Mouse (Mus musculus): Measurements from ENCODE around the gene Stc2. TPM values are rescaled to one million over a fixed set of nuclear protein-coding genes. Genes with fewer than 3 reads are reported as not detected.

Stc2 gene
- polyA plus RNA-seq, 1 experiment from 2014 or later: 0.71 TPM

DNA sequence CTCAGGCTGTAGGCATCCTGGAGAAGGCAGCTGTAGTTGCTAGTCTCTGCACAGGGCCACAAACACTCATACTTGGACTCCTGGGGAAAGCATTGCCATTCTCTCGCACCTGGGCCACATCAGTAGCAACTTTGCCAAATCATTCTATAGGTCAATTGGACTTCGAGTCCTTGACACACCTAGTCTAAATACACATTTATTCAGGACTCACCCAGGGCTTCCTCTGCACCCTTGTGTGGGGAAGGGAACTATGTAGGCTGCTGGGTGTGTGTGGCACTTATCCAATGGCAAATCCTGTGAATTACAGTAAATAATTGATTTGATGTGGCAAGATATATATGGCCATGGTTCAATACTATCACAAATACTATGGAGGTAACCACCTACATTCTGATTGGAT lies 14.1 kb upstream of the Stc2 start:
- 87% methylated on average over 2 of the region's 2 CpGs for WGBS
- no peak overlapping the region for H3K9ac ChIP-seq (replicated peaks)
- ATAC-seq: no peak

DNA sequence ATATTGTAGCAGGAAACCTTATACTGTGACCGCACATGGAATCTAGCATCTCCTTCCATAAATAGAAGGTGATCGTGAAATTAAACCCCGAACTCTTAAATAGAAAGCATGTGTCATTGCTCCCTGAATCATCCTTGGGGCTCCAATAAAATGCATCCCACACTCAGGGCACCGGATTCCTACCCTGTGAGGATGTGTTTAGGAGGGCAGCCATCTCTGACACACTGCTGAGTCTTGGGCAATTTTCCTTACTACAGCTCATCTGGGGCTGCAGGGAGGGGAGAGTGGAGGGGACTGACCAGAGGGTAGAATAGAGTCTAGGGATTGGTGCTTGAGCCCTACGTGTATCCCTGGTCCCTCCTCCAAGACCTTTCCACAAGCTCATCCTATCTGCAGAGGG lies 12.3 kb upstream of the Stc2 start:
- Histone ChIP-seq H3K27ac (no peak overlapping the region), H3K4me2 (replicated peaks) (no peak overlapping the region), H3K4me3 (replicated peaks) (no peak overlapping the region), H3K9me3 (no peaks in the 10 kb centered on the region), H3K27me3 (no peaks in the 10 kb centered on the region), H3K4me1 (replicated peaks) (no peaks in the 10 kb centered on the region), H3K36me3 (no peaks in the 10 kb centered on the region), H3K9ac (replicated peaks) (no peak overlapping the region)
- WGBS: 76% methylated on average over 5 of the region's 5 CpGs
- ATAC-seq: no peak

More for the DNA sequence above, 14.1 kb upstream of the Stc2 start:
- H3K4me3 ChIP-seq (replicated peaks): no peak overlapping the region
- H3K4me2 ChIP-seq (replicated peaks): no peak overlapping the region
- no peaks in the 10 kb centered on the region for H3K27me3 ChIP-seq
- H3K36me3 ChIP-seq: no peaks in the 10 kb centered on the region
- H3K9me3 ChIP-seq: no peaks in the 10 kb centered on the region
- no peak overlapping the region for H3K27ac ChIP-seq
- H3K4me1 ChIP-seq (replicated peaks): no peaks in the 10 kb centered on the region

DNA sequence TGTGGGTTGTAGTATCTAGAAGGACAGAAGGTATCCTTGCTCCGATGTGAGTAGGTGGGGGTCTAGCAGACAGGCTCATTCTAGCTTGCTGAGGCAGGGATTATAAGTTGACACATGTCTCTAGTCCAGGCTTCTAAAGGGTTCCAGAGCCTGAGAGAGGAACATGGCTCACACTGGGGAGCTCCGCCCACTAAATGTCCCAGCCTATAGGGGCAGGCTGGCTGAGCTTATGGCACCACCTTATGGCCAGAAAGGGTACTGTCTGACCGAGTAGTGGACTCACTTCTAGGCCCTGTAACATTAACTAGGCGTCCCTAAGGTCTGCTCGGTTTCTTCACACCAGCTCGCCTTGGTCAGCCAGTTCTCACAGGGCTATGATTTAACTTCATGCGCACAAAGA lies 3.6 kb upstream of the Stc2 start:
- Histone ChIP-seq H3K36me3 (no peaks in the 10 kb centered on the region), H3K4me2 (replicated peaks) (no peak overlapping the region), H3K4me3 (replicated peaks) (no peak overlapping the region), H3K27me3 (peaks cover 36% of the 10 kb centered on the region), H3K27ac (no peak overlapping the region), H3K9me3 (no peaks in the 10 kb centered on the region), H3K4me1 (replicated peaks) (peaks cover 22% of the 10 kb centered on the region), H3K9ac (replicated peaks) (no peak overlapping the region)
- no peak for ATAC-seq
- 64% methylated on average over 7 of the region's 7 CpGs for WGBS

DNA sequence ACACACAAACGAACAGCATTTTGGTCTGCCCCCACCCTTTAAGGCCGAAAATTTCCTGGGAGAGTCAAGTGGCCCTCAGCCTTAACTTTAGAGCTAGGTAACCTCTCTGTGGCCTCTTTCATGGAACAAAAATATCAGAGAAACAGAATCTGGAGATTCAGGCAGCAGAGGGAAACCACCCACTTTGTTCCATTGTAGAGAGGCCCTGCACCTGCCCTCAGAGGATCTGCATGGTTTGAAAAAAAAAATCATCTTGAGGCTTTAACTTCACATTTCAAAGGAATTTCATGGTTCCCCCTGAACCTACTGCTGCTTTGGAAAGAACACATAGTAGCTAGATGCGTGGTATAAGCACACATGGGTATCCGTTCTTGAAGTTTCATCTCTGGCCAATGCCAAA lies 2.3 kb upstream of the Stc2 start:
- H3K4me1 ChIP-seq (replicated peaks): peaks cover 27% of the 10 kb centered on the region
- no peak overlapping the region for H3K27ac ChIP-seq
- H3K4me3 ChIP-seq (replicated peaks): no peak overlapping the region
- no peaks in the 10 kb centered on the region for H3K36me3 ChIP-seq
- peaks cover 41% of the 10 kb centered on the region for H3K27me3 ChIP-seq
- H3K9ac ChIP-seq (replicated peaks): no peak overlapping the region
- 79% methylated on average over 4 of the region's 4 CpGs for WGBS
- no peak overlapping the region for H3K4me2 ChIP-seq (replicated peaks)
- H3K9me3 ChIP-seq: no peaks in the 10 kb centered on the region
- ATAC-seq: no peak

DNA sequence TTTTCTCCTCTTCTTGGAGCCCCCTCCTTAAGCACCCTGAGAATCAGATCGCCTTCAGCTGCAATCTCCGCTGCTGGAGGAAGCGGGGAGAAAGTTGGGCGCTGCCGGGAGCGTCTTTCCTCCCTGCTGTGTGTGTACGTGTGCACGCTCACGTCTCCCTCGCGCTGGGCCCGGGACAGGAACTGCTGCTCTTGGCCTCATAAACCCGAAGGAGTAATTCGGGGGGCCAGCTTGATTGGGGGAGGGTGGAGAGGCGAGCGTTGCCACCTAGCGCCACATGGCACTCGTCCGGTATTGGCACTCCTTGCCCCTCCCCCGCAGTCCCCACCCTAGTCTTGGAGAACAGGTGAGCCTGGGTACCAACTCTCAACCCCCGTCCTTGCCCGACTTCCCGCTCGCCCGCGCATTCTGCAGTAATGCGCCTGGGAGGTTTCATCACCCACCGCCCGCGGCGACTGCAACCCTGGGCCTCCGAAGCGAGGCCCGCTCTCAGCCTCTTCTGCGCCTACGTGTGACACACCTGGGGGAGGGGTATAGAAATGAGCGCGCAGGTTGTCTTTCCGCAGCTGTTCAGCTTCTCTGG lies 1.5 kb upstream of the Stc2 start:
- no peaks in the 10 kb centered on the region for H3K36me3 ChIP-seq
- peak overlapping the region; percentile 99 for H3K4me2 ChIP-seq (replicated peaks)
- peak overlapping the region; percentile 64 for H3K4me3 ChIP-seq (replicated peaks)
- peaks cover 41% of the 10 kb centered on the region for H3K27me3 ChIP-seq
- 0 out of 2 replicates have a peak overlapping the region, but pooled peaks have one; percentile 8 for H3K9ac ChIP-seq (replicated peaks)
- no peaks in the 10 kb centered on the region for H3K9me3 ChIP-seq
- 3% methylated on average over 39 of the region's 39 CpGs for WGBS
- peaks cover 27% of the 10 kb centered on the region for H3K4me1 ChIP-seq (replicated peaks)
- no peak for ATAC-seq
- no peak overlapping the region for H3K27ac ChIP-seq

DNA sequence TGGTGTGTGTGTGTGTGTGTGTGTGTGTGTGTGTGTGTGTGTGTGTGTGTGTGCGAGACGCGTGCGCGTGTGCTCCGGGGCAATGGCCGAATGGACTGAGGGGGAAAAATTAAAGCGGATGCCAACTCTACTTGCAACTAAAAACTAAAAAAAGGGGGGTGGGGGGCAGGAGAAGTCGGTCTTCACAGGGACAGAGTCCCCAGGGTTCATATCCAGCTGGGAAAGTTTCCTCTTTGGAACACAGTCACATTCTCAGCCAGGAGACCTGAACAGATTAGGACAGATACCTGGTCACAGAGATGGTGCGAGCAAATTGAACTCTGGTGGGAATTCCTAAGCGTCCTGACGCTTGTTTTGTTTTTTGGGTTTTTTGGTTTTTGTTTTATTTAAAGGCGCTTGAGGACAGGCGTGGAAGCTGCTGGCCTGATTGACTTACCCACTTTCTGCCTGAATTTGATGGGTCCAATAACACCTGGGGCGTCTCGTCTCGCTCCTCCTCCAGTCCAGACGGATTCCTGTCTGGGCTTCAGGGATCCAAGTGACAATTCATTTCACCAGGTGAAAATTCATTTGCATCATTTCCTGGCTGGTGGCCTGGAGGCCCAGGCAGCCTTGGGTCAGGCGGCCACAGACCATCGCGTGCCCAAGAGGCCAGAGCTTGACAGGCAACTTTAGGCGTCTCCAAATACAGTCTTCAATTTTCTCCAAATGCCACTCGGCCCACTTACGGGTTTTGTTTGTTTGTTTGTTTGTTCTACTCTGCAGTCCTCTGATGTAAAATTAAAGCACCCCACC lies 759 bp upstream of the Stc2 start:
- 2% methylated on average over 20 of the region's 24 CpGs for WGBS
- Histone ChIP-seq H3K4me3 (replicated peaks) (peak overlapping the region; percentile 64), H3K9me3 (no peaks in the 10 kb centered on the region), H3K9ac (replicated peaks) (no peak overlapping the region), H3K36me3 (no peaks in the 10 kb centered on the region), H3K27me3 (peaks cover 41% of the 10 kb centered on the region), H3K4me1 (replicated peaks) (peaks cover 27% of the 10 kb centered on the region), H3K27ac (no peak overlapping the region), H3K4me2 (replicated peaks) (peak overlapping the region; percentile 99)
- ATAC-seq: no peak

DNA sequence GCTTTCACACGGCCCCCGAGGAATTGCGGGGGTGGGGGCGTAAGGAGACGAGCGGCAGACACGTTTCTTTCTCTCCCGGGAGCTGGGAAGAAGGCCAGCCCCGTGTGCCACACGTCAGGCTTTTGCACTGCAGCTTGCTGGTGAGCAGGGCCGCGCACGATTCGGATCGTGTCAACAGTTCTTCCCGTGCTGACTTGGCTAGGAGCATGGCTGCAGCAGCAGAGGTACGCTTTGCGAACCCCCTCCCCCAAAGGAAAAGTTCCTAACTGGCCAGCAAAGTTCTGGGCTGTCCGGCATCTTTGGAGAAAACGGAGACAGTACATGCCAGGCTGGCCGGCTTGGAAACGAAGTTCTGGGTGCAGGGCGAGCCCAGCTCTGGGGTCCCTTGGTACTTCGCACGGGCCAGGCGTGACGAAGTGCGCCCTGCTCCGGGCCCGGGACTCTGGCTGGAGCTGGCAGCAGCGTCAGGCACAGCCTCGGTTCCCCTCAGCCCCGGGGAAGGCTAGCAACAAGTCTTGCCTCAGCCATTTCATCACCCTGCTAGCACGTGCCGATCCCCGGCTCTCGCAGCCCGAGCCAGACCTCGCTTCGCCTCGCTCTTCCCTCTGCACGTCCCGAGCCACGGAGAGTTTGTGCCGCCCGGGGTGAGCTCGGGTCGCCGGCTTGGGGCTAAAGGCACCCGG lies 768 bp downstream of the Stc2 start:
- Histone ChIP-seq H3K9ac (replicated peaks) (peak overlapping the region; percentile 60), H3K27me3 (peaks cover 41% of the 10 kb centered on the region), H3K4me3 (replicated peaks) (peak overlapping the region; percentile 64), H3K27ac (no peak overlapping the region), H3K9me3 (no peaks in the 10 kb centered on the region), H3K36me3 (no peaks in the 10 kb centered on the region), H3K4me2 (replicated peaks) (peak overlapping the region; percentile 99), H3K4me1 (replicated peaks) (peaks cover 27% of the 10 kb centered on the region)
- peak; percentile 74 for ATAC-seq
- under 1% methylated on average over 50 of the region's 50 CpGs for WGBS

DNA sequence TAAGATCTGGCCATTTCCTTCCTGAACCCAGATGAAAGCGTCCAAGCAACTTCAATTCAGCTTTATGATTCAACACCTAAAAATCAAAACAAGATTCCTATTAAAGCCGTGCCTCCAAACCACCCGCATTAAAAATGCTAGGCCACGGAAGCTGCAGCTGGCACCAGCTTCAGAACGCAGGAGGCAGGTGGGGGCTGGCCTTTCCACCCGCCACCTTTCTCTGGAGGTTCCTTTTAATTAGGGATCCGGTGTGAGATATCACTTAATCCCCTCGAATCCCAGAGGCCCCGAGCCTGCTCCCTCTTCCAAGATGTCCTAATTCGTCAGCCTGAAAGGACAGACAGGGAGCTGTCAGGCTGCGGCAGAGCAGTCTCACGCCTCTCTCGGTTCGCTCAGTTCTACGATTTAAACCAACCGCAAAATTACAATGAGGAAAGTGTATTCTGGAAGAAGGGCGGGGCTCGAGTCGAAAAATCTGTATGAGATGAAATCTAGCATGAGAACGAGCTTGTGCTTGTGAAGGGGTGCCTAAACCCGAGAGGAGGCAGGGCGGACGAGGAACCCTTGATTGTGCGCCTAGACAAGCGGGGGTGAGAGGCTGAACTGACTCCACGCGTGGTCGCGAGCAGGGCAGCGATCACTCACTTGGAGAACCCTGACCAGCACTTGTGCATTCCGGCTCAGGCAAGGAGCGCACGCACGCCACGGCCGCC lies 1.5 kb downstream of the Stc2 start:
- H3K4me2 ChIP-seq (replicated peaks): peak overlapping the region; percentile 99
- no peak overlapping the region for H3K27ac ChIP-seq
- H3K36me3 ChIP-seq: no peaks in the 10 kb centered on the region
- peak overlapping the region; percentile 60 for H3K9ac ChIP-seq (replicated peaks)
- H3K9me3 ChIP-seq: no peaks in the 10 kb centered on the region
- peak overlapping the region; percentile 64 for H3K4me3 ChIP-seq (replicated peaks)
- H3K27me3 ChIP-seq: peaks cover 40% of the 10 kb centered on the region
- ATAC-seq: peak; percentile 38
- under 1% methylated on average over 36 of the region's 36 CpGs for WGBS
- peaks cover 27% of the 10 kb centered on the region for H3K4me1 ChIP-seq (replicated peaks)

DNA sequence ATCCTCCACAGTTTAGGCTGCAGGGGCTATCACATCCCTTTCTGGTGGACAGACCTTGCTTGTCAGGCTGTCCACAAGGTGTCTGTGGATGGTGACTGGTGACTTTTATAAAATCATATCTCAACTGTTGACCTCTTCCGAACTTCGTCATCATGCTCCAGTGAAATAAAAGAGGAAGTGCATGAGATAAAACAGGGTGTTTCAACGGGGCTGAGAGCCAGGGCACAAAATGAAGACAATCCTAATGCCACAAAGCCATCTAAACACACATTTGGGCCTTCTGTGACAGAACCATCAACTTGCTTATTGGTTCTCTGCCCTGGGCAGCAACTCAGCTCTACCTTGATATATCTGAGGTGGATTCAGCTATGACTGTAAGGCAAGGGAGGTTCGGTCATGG lies 3.0 kb downstream of the Stc2 start:
- no peak overlapping the region for H3K27ac ChIP-seq
- H3K4me2 ChIP-seq (replicated peaks): no peak overlapping the region
- H3K9me3 ChIP-seq: no peaks in the 10 kb centered on the region
- ATAC-seq: no peak
- H3K4me1 ChIP-seq (replicated peaks): peaks cover 27% of the 10 kb centered on the region
- no peak overlapping the region for H3K4me3 ChIP-seq (replicated peaks)
- H3K9ac ChIP-seq (replicated peaks): no peak overlapping the region
- no peaks in the 10 kb centered on the region for H3K36me3 ChIP-seq
- 92% methylated on average over 4 of the region's 4 CpGs for whole genome bisulfite sequencing
- peaks cover 24% of the 10 kb centered on the region for H3K27me3 ChIP-seq

DNA sequence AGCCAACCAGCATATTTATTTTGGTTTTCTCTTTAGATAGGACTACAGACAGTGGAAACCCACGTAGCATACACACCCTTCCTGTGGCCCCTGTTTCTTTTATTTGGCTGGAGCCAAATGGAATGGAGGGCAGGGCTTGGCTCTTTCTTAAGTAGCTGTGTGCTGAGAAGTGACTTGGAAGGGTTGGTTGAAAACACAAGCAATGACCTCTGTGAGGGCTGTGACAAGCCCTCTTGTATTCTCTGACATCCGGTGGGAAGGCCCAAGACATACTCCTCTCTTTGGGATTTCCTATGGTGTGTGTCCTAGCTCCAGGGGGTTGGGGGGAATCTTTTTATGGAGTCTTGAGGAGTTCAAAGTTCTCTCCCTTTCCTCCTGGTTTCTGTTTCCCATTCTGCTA lies 3.5 kb downstream of the Stc2 start:
- Histone ChIP-seq H3K4me3 (replicated peaks) (no peak overlapping the region), H3K9me3 (no peaks in the 10 kb centered on the region), H3K27me3 (peaks cover 20% of the 10 kb centered on the region), H3K4me1 (replicated peaks) (peaks cover 24% of the 10 kb centered on the region), H3K27ac (no peak overlapping the region), H3K9ac (replicated peaks) (no peak overlapping the region), H3K36me3 (no peaks in the 10 kb centered on the region), H3K4me2 (replicated peaks) (no peak overlapping the region)
- ATAC-seq: no peak
- WGBS: 90% methylated on average over 2 of the region's 2 CpGs

DNA sequence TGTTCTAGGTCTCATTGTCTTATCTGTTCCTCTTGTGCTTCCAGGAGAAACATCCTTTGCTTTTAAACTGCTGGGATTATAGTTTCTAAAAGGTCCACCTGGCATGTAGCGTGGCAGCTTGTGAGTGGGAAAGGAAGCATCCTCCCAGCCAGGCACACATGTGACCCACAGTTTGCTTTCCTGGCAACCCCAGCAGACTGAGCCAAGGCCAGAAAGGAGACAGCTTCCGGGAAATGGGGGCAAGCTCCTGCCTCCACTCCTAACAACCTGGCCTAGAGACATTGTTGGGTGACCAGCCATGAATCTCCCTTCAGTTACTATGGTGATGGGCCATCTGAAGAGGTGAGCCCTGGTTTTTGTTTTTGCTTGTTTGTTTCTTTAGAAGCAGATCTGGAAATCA lies 3.9 kb downstream of the Stc2 start:
- no peaks in the 10 kb centered on the region for H3K36me3 ChIP-seq
- no peak overlapping the region for H3K4me2 ChIP-seq (replicated peaks)
- no peak overlapping the region for H3K9ac ChIP-seq (replicated peaks)
- H3K4me1 ChIP-seq (replicated peaks): peaks cover 20% of the 10 kb centered on the region
- H3K27me3 ChIP-seq: peaks cover 15% of the 10 kb centered on the region
- H3K27ac ChIP-seq: no peak overlapping the region
- WGBS: 82% methylated on average over 2 of the region's 2 CpGs
- no peaks in the 10 kb centered on the region for H3K9me3 ChIP-seq
- ATAC-seq: no peak
- no peak overlapping the region for H3K4me3 ChIP-seq (replicated peaks)

DNA sequence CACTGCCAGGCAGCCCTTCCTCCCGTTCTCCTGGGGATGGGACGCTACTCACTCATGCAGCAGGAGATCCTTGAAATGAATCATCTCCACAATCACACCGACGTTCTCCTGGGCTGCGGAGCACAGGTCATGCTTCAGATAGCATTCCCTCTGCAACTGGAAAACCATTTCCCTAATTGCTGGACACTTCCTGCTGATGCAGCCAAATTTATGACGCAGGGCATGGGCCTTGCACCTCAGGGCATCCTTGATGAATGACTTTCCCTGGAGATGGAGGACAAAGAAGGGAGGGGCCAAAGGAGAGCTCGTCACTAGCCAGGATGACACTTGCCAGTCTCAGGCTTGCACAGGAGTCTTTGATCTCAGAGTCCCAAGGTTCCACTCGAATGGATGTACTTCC lies 4.6 kb downstream of the Stc2 start:
- Histone ChIP-seq H3K4me1 (replicated peaks) (peaks cover 13% of the 10 kb centered on the region), H3K4me2 (replicated peaks) (no peak overlapping the region), H3K4me3 (replicated peaks) (no peak overlapping the region), H3K9me3 (no peaks in the 10 kb centered on the region), H3K36me3 (no peaks in the 10 kb centered on the region), H3K27me3 (peaks cover 8% of the 10 kb centered on the region), H3K9ac (replicated peaks) (no peak overlapping the region), H3K27ac (no peak overlapping the region)
- WGBS: 81% methylated on average over 8 of the region's 8 CpGs
- no peak for ATAC-seq

Measured in midbrain, embryonic 13.5 days (tissue).